In the genomic region with DNA sequence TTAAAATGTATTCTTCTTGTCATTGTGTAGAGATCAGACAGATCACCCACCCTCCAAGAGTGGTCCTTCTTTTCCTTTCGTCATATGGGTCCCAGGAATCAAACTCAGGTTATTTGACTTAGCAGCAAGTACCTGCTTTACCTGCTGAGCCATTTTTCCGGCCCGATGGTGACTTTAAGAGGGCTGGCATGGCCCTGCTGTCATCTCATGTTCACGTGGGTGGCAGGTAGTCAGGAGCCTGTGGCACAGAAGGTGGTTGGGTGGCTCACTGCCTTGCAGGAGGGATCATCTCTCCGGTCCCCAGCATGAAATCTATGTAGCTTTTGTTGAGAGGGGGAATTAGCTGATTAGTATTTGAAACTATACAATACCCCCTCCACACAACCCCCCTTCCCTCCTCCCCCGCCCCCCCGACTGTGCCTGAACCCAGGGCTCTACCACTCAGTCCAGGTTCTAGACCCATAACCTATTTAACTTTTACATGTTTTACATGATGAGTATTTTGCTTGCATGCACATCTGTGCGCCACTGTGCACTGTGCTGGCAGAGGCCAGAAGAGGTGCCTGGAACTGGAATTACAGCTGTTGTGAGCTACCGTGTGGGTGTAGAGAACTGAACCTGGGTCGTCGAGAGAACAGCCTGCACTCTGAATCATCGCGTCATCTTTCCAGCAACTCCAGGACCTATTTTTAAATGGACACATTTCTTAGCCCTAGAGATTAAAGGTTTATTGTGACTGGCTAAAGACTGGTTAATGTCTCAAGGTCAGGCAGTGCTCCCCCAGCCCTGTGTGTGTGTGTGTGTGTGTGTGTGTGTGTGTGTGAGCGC, we compare ENCODE assay signal across 8 mouse cellular contexts. TPM values are rescaled to one million over a fixed set of nuclear protein-coding genes. Genes with fewer than 3 reads are reported as not detected.
DNase-seq lines count a peak whose midpoint lies in the region; ATAC-seq lines count a peak whose summit lies in the region.

No protein-coding gene starts in this region.

- peak; percentile 38 to 44 for DNase-seq in adrenal gland, adult (ENCODE audit: inconsistent age in 2 of 2, low spot score in 1 of 2)
- no peak for DNase-seq in adrenal gland, adult 8-10 months
- DNase-seq in right cerebral cortex, adult 18-20 months, result peak; percentile 36
- DNase-seq in right cerebral cortex, postnatal 25 days, result no peak
- no peak for DNase-seq in testis, postnatal 10 days (ENCODE audit: low spot score)
- DNase-seq in cerebellum, postnatal 36 days, result no peak

- H3K4me2 ChIP-seq in neural tube, embryonic 14.5 days (ENCODE audit: low read depth, low read length), result peak overlapping the region; percentile 67

- ATAC-seq in inflammation-experienced regulatory T-cells, adult 6 months, result peak; percentile 0
- 0 out of 2 replicates have a peak, but pooled peaks have one; percentile 54 for ATAC-seq in neural tube, embryonic 14.5 days (ENCODE audit: low read depth)

- no peak overlapping the region for H3K9ac ChIP-seq in neural tube, embryonic 14.5 days (replicated peaks; ENCODE audit: low read depth, low read length)

- peak overlapping the region; percentile 70 for H3K4me3 ChIP-seq in neural tube, embryonic 14.5 days (ENCODE audit: low read depth, low read length)

- no peaks in the 10 kb centered on the region for H3K9me3 ChIP-seq in neural tube, embryonic 14.5 days (ENCODE audit: control insufficient read depth, low read length)

- peaks cover 11% of the 10 kb centered on the region for H3K4me1 ChIP-seq in neural tube, embryonic 14.5 days (ENCODE audit: control insufficient read depth, insufficient read depth, low read length)

- no peaks in the 10 kb centered on the region for H3K27me3 ChIP-seq in neural tube, embryonic 14.5 days (ENCODE audit: control insufficient read depth, insufficient read depth, low read length)

- H3K27ac ChIP-seq in neural tube, embryonic 14.5 days (ENCODE audit: low read depth, low read length), result peak overlapping the region; percentile 2; the same call in 1 of the 2 replicates

- no peaks in the 10 kb centered on the region for H3K36me3 ChIP-seq in neural tube, embryonic 14.5 days (ENCODE audit: control insufficient read depth, insufficient read depth, low read length)

- WGBS in neural tube, embryonic 14.5 days, result 57% methylated on average over 14 of the region's 14 CpGs

RNA-seq across cellular contexts. Expression of a gene that starts 0.6 kb away (rescaled TPM):
- 100 to 1,000 TPM; 200 to 410 (median 314) TPM for total RNA-seq in adrenal gland, adult 8-10 months (2022)
- 100 to 1,000 TPM; 542 to 558 (median 542) TPM for polyA plus RNA-seq in inflammation-experienced regulatory T-cells, adult 6 months (2017; shearing (Covaris generic))
- 207 and 212 TPM in 2 replicates for polyA plus RNA-seq in neural tube, embryonic 14.5 days (2014; fragmentation: Nextera tagmentation; extraction: Ambion mirVana)

RNA-seq across cellular contexts. Expression of a gene that starts 8.0 kb away (rescaled TPM):
- total RNA-seq in adrenal gland, adult 8-10 months (2022), result 100 to 1,000 TPM; 450 to 493 (median 461) TPM
- polyA plus RNA-seq in inflammation-experienced regulatory T-cells, adult 6 months (2017; shearing (Covaris generic)), result 100 to 1,000 TPM; 184 to 307 (median 297) TPM
- 484 and 511 TPM in 2 replicates for polyA plus RNA-seq in neural tube, embryonic 14.5 days (2014; fragmentation: Nextera tagmentation; extraction: Ambion mirVana)

RNA-seq across cellular contexts. Expression of a gene that starts 15.3 kb away (rescaled TPM):
- total RNA-seq in adrenal gland, adult 8-10 months (2022), result 100 to 1,000 TPM in 1 of 4 experiments, 10 to 100 TPM in 3; 80.6 to 102 (median 92.5) TPM
- polyA plus RNA-seq in inflammation-experienced regulatory T-cells, adult 6 months (2017; shearing (Covaris generic)), result 100 to 1,000 TPM; 206 to 224 (median 212) TPM
- polyA plus RNA-seq in neural tube, embryonic 14.5 days (2014; fragmentation: Nextera tagmentation; extraction: Ambion mirVana), result 52.4 and 59.8 TPM in 2 replicates

RNA-seq across cellular contexts. Expression of a gene that starts 51.1 kb away (rescaled TPM):
- 1 to 10 TPM in 1 of 4 experiments, under 1 TPM in 1, not detected in 2; 0.84 to 1.1 TPM for total RNA-seq in adrenal gland, adult 8-10 months (2022)
- under 1 TPM in 2 of 3 experiments, not detected in 1; 0.31 to 0.36 TPM for polyA plus RNA-seq in inflammation-experienced regulatory T-cells, adult 6 months (2017; shearing (Covaris generic))
- polyA plus RNA-seq in neural tube, embryonic 14.5 days (2014; fragmentation: Nextera tagmentation; extraction: Ambion mirVana), result 1.8 and 2.1 TPM in 2 replicates

Comparison
In these comparisons a context has a peak if more than half of its experiments do, and no peak if none do; other contexts are left out.
1. DNase-seq: peak in adrenal gland, adult (2 of 2) and right cerebral cortex, adult 18-20 months (single experiment); none in adrenal gland, adult 8-10 months (single experiment), right cerebral cortex, postnatal 25 days (single experiment), testis, postnatal 10 days (single experiment) and cerebellum, postnatal 36 days (0 of 2).